Mouse (Mus musculus): Measurements from ENCODE around the gene Tjp2. TPM values are rescaled to one million over a fixed set of nuclear protein-coding genes. Genes with fewer than 3 reads are reported as not detected.
"Not testable (repeated sequence)": the region's sequence is repeated elsewhere in the genome, so short reads cannot be mapped to it uniquely, and the experiment has no call there.

The Tjp2 gene
- total RNA-seq, 2 experiments from 2014 or later: 14.5 to 17.3 TPM

DNA sequence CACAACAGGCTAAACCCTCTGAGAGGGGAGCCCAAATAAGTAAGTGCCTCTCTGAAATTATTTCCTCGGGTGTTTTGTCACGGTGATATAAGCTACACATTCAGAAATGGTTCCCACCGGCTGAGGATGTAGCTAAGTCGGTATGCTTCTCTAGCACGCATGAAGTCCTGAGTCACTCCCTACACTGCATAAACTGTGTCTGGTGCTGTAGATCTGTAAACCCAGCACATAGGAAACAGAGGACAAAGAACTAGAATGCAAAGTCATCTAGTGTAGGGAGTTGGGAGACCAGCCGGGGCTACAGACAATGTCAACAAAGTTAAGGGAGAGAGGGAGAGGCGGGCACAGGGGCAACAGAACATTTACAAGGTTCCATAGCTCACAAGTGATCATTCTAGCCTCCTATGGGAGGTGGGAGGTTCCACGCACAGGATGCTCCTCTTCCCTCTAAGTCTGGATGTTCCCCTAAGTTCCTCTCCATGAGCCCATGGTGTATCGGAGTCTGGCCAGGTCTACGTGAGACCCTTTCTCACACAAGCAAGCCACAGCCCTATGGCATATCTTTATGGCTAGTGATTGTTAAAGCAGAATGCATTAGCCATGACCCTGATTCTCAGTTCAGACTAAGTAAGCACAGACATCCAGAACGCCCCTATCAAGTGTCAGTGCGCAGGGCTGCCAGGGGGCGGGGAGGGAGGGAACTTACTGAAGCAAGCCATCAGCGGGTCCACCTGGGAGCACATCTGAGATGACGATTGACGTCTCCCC, 90.5 kb downstream of the Tjp2 start:
- no peak for DNase-seq (ENCODE audit: low spot score in 2 of 2)

DNA sequence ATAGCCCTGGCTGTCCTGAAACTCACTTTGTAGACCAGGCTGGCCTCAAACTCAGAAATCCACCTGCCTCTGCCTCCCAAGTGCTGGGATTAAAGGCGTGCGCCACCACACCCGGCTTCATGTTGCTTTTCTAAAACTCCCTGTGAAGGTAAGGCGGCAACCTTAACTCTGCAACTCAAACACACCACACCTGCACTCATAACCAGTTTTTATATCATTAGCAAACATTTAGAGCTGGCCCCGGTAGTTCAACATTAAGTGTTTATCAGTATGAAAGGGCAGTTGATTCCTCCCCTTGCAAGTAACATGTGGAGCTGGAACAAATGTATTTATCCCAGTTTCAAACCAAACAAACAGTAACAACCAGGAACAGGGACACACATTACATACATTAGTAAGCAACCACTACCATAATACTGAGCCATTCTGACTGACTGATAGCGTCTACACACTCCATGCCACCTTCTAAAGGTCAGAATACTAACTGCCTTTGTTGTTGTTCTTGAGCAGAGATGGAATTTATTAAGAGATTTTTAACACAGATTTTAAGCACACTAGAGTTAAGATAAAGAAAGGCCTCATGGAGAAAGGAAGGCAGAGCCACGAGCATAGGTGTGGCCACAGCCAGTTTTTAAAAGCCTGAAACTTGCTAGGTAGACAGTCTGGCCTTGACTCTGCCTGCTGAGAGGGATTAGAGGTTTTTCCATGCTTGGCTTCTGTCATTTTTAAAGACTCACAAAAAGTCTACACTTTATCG, 101.1 kb downstream of the Tjp2 start:
- DNase-seq (ENCODE audit: low spot score in 2 of 2): no peak

DNA sequence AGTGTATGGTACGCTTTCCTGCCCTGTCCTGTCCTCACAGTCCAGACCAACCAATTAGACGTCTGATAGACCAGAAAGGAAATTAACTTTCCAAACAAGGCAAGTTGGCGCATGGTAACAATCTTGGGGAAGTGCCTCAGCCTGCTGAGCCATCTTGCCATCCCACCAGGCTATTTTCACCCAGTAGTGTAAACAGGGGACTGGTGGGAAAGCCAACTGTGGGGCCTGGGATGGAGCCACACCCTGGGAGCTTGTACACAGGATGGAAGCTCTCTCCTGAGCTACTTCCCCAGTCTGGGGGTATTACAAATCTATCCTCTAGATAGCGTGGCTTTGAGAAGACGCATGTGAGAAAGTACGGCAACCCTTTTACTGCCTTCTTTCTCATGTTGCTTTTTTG, 101.7 kb downstream of the Tjp2 start:
- DNase-seq (ENCODE audit: low spot score in 2 of 2): no peak

DNA sequence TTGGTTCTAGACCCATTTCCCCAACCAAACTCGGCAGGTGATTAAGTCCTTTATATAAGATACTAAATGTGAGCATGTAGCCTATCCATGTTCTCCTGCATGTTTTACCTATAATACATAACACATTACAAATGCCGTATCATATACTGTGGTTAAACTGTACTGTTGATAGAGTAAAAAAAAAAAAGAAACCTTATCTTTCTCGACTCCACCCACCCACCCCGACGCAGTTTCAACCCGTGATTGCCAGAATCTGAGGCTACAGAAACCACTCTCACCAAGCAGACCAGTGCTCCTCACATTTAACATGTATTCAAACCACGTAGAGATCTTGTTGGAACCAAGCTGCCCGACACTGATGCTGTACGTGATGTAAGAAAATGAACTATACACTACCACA, 102.2 kb downstream of the Tjp2 start:
- DNase-seq (ENCODE audit: low spot score in 2 of 2): no peak

DNA sequence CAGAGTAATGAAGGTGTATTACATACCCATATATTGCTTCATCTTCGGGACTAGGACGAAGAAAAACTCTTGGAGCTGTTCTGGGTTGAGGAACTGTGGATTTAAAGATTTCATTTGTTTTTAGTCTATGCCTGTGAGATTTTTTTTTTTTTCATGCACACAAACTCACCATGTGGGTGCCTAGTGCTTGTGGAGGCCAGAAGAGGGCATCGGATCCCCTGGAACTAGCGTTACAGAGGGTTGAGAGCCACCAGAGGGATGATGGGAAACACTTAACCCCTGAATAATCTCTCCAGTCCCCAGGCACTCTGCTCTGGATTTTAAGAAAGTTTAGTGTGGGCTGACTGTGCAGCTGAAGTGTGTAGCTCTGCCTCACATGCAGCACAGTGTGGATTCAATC, 104.0 kb downstream of the Tjp2 start:
- DNase-seq (ENCODE audit: low spot score in 2 of 2): no peak

DNA sequence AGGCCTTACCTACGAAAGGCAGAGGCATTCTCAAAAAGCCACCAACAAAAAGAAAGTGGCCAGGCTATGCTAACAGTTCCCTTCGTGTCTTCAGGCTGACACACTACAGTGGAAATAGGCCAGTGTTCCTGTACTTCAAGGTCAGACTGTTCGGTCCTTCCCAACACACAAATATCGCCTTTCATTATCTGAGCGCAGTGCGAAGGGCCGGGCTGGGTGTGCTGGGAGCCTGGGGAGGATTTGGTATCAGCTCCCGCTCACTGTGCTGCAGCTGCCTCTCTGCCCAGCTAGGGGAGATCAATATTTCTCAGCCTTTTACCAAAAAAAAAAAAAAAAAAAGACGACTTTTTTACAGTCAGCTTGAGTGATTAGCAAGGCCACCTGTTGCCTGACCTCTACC, 106.1 kb downstream of the Tjp2 start:
- no peak for DNase-seq (ENCODE audit: low spot score in 2 of 2)

DNA sequence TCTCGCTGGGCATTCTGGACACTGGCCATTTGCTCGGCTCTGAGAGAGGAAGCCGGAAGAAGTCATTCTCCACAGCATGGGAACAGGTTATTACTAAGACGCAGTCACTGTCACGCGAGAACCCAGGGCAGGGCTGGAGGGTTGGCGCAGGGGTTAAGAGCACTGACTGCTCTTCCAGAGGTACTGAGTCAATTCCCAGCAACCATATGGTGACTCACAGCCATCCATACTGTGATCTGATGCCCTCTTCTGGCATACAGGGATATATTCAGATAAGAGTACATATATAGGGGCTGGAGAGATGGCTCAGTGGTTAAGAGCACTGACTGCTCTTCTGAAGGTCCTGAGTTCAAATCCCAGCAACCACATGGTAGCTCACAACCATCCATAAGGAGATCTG, 113.2 kb downstream of the Tjp2 start:
- DNase-seq (ENCODE audit: low spot score in 2 of 2): no peak

DNA sequence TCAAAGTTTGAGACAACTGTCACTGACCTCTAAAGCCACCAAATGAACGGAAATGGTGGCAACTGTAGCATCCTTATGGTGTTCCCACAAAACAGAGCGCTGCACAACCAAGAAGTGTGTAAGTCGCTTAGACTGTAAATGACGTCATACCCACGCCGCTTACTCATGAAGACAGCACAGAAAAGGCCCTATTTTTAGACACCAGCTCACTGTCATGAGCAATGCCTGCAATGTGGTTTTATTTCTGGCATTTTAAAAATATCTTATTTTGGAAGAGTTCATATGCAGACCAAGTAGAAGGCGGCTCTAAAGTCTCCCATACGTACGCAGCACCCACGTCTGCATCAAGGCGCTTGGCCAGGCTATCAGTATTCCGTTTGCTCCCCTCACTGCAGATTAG, 117.1 kb downstream of the Tjp2 start:
- no peak for DNase-seq (ENCODE audit: low spot score in 2 of 2)

DNA sequence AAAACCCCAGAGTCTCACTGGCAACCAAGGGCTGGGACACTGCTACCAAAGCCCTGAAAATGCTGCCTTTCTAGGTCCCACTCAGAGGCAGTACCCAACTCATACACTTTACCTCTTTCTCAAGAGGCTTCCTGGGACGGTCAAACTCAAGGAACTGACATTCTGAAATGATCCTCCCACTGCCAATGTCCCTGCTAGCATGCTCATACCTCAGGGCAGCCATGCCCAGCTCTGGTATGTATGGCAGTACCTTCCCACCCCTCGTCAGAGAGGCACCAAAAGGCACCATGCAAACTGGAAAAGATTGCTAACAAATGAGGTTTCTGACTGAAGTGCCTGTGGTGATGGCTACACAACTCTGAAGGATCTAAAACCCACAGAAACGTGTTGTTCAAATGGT, 121.0 kb downstream of the Tjp2 start:
- no peak for DNase-seq (ENCODE audit: low spot score in 2 of 2)

DNA sequence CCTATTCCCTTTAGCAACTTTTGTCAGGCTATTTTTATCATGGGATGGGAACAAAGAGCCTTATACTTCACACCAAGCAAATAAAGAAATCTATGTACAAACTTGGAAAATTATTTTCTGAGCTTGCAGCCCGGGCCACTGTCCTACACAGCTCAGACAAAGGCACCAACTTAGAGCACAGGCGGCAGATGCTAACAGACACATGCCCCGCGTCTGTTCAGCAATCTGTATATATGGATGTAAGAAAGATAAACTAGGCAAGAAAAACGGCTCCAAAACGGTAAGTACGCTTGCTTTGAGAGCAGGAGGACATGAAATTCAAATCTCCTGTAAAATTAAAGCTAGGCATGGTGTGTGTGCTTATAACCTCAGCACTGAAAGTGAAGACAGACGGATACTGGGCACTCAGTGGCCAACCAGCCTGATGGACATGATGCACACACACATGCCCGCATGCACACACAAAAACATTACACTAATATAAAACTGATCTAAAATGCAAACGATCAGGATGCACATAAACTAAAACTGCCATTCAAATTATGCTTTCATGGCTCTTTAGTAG, 122.2 kb downstream of the Tjp2 start:
- no peak for DNase-seq (ENCODE audit: low spot score in 2 of 2)

DNA sequence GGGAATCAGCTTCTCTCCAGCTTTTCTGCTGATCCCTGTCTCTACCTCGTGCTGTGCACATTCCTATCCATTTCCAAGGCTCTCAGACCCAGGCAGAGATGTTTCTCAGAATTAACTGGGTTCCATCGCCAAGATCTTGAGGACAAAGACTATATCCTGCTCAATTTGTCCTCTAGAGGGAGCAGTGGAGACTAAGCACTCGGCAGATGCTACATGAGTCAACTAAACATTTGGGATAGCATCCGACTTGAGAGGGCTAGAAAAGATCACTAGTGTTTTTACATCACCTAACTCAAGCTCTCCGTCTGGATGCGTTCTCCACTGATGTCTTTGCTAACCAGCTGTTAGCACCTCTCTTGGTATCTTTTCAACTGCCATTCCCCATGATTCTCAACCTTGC, 123.6 kb downstream of the Tjp2 start:
- no peak for DNase-seq (ENCODE audit: low spot score in 2 of 2)

DNA sequence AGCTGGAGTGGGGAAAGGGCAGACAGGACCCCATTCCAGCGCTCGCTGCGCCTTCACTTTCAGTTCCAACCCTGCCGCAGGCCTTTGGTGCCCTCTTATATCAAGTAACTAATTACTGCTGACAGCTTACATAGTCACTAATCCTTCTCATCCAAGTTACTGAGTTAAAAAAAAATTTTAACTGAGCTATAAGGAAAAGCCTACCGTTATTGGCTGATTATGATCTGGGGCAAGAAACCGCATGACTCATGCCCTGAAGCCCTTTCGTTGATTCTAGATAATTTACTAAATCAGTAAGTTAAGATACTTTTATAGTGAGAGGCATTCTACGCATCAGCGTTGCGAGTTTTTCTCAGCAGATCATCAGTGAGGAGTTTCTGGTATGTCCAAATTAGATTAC, 126.1 kb downstream of the Tjp2 start:
- no peak for DNase-seq (ENCODE audit: low spot score in 2 of 2)

DNA sequence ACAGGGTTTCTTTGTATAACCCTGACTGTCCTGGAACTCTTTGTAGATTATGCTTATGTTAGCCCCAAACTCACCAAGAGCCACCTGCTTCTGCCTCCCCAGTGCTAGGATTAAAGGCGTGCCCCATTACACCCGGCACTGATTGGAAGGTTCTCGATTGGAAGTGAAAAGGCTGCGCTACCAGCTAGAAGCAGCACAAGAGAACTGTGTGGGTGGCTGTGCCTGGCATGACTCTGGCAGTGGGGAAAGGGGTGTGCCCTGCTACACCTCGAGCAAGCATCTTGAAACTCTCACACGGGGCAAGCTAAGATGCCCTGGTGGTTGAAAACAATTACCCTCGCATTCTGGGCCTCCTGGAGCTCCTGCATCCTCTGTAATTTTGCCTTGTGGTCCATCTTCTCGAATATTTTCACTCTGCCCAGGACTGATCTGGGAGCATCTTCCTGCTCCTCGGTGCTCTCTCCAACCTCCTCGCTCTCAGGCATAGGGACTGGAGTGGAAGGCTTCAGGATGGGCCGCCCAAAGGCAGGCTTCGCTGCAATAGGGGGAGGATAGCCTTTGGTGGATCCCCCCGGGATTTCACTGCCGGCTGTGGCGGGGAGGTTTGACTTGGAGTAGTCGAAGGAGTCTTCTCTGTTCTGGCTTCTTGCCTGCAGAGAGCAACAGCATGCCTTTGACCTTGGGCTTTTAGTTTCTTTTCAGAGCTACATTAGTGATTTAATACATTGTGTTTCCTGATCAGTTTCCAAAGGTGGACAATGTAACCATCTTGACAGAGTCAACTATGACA, 127.0 kb downstream of the Tjp2 start:
- no peak for DNase-seq (ENCODE audit: low spot score in 2 of 2)

DNA sequence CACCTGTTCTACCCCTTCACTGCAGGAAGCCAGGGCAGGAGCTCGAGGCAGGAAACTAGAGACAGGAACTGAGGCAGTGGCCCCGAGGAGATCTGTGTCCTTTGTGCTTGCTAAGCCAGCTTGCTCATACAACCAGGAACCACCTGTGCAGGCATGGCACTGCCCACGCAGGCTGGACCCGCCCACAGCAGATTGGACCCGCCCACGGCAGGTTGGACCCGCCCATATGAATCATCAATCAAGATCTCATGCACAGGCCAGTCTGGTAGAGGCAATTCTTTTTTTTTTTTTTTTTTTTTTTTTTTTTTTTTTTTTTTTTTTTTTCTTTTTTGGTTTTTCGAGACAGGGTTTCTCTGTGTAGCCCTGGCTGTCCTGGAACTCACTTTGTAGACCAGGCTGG, 132.8 kb downstream of the Tjp2 start:
- not testable (repeated sequence) for DNase-seq (ENCODE audit: low spot score in 2 of 2)

DNA sequence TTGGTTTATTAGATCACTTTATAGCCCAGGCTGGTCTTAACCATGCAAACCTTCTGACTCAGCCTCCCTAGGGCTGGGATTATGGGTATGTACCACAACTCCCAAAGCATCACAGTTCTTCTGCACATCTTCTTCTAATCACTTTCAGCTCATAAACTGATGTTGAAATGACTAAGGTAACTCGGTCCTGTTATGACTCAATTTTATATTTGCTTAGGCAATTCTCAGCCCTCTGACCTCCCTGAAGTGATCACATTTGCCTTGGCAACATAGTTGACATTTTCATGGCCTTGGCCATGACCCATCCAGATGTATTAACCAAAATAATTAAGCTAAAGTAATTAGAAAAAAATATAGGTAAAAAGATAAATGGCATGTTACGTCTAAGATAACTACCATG, 134.5 kb downstream of the Tjp2 start:
- DNase-seq (ENCODE audit: low spot score in 2 of 2): no peak

DNA sequence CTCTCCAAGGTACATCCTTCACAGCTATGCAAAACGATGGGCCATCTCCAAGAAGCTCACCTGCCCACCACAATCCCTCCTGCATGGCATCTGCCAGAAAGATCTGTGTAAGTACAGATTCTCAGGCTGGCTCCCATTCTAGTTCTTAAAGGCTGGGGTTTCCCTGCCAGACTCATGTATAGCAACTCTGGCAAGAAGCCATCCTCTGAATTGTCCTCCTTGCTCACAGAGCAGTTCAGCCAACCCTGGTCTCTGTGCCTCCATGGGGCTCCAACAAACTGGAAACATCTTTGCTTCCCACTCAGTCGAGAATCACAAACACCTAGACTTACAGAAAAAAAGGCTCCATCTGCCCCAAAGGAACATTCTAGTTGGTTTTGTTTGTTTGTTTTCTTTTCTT, 139.5 kb downstream of the Tjp2 start:
- DNase-seq (ENCODE audit: low spot score in 2 of 2): no peak

DNA sequence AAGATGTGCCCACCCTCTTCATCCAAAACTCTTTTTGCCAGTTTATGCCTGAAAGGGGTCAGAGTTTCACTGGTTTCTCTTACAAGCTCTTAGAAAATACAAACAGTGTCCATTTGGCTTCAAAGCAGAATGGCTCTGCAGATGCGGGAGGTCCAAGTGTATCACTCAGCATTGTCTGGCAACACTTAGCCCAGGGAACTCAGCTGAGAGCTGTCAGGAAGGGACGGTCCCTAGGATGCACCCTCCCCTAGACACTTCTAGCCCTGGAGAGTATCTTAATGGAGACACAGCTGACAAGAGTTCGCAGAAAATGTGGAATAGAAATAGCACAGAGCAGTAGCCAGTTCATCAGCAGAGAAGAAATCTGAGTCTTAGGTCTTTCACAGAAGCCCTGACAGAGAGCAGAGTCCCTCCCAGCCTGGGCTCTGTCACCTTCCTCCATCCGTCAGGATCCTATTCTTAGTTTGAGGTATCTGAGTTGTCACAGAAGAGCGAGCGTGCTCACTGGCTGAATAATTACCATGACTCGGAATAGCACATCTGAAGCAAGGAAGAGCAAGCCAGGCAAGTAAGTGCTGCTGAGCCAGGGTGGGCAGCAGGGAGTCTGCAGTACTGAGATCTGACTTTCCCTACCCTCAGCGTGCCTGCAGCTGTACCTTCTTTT, 144.3 kb downstream of the Tjp2 start:
- DNase-seq (ENCODE audit: low spot score in 2 of 2): no peak

DNA sequence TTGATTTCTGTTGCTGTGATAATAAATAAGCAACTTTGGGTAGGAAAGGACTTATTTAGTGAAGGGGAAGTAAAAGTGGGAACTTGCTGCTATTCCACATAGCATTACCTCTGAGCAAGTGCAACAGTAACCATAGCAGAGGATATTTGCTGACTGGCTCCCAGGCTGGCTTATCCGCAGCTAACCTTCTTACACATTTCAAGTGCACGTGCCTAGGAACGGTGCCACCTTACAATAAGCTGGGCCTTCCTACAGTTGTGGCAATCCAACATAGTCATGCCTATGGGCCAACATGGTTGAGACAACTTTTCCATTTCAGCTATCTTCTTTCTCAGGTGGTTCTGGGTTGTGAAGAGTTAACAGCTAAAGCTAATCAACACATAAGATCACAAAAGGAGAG, 147.2 kb downstream of the Tjp2 start:
- no peak for DNase-seq (ENCODE audit: low spot score in 2 of 2)

DNA sequence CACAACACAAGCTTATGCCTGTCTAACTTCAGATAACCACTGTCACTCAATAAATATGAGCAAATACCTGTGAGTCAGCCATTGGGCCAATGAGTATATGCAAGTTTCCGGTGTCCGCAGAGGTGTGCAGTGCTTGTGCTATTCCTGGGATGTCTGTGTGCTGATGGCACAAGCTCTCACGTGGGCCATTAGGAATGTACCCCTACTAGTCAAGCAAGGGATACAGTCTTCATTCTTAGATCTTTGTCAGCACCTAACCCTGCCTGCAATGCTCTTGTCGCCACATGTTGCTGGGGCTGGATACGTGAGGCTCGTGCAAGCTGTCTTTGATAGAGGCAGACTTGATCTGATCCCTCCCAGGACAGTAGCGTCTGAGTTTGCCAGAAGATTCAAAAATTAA, 148.3 kb downstream of the Tjp2 start:
- DNase-seq (ENCODE audit: low spot score in 2 of 2): no peak

DNA sequence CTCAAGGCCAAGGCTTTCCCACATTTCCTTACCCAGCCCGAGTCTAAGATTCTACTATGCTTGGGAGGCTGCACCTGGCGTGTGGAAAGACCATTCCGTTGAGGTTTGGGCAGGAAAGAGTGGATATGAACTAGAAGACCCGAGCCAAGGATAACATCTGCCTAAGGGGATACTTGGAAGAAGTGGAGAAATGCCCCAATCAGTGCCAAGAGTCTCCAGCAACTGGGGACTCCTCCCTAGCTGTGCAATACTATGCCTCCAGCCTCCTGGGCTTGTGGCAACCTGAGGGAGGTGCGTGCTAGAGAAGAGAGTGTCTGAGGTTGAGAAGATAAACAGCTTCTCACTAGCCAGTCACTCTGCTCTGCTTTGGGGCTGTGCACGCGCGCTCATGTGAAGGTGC, 148.9 kb downstream of the Tjp2 start:
- no peak for DNase-seq (ENCODE audit: low spot score in 2 of 2)

DNA sequence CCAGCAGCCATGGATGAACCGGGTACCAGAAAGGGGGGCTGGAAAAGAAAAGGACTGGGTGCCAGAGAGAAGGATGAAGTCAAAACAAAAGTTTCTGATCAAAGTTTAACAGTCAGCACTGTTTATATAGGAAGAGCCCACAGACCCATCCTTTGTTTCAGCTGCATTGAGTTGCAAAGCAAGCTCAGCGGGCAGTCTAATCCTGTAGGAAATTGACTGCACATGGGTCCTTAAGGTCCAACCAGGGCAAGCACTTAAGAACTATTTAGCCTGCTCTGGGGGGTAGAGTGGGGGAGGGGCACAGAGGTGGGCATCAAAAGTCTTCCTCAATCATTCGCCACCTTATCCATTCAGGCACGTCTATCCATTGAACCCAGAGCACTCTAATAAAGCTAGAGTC, 151.7 kb downstream of the Tjp2 start:
- no peak for DNase-seq (ENCODE audit: low spot score in 2 of 2)
